Mouse (Mus musculus): Measurements from ENCODE around the gene Faah.

The Faah gene

GRCm38 (mm10) chr4:116017902-116018746 lies at the start of gene Faah:
Gene Faah (minus strand): TSS chr4:116017926.
- DNase-seq (ENCODE audit: low spot score in 2 of 2) = no peak

GRCm38 (mm10) chr4:116063855-116064254 lies 46.1 kb upstream of the Faah start:
- no peak for DNase-seq (ENCODE audit: low spot score in 2 of 2)

GRCm38 (mm10) chr4:116059012-116059726 lies 41.4 kb upstream of the Faah start:
- no peak for DNase-seq (ENCODE audit: low spot score in 2 of 2)

- DNase-seq (ENCODE audit: low spot score in 2 of 2) = no peak
Observed at GRCm38 (mm10) chr4:116057559-116057958, 39.8 kb upstream of the Faah start.

- peak; percentile 75 to 79 for DNase-seq (ENCODE audit: low spot score in 2 of 2)
Observed at GRCm38 (mm10) chr4:116053399-116053961, 35.8 kb upstream of the Faah start, which contains the start of gene Nsun4. Gene Nsun4 (minus strand): TSS chr4:116053876.

- no peak for DNase-seq (ENCODE audit: low spot score in 2 of 2)
Observed at GRCm38 (mm10) chr4:116052526-116053293, 35.0 kb upstream of the Faah start.

GRCm38 (mm10) chr4:116049211-116049610 lies 31.5 kb upstream of the Faah start:
- no peak for DNase-seq (ENCODE audit: low spot score in 2 of 2)

- no peak for DNase-seq (ENCODE audit: low spot score in 2 of 2)
Observed at GRCm38 (mm10) chr4:116048130-116048920, 30.6 kb upstream of the Faah start.

GRCm38 (mm10) chr4:116047681-116048080 lies 30.0 kb upstream of the Faah start:
- no peak for DNase-seq (ENCODE audit: low spot score in 2 of 2)

- no peak for DNase-seq (ENCODE audit: low spot score in 2 of 2)
Observed at GRCm38 (mm10) chr4:116046604-116047003, 28.9 kb upstream of the Faah start.

- no peak for DNase-seq (ENCODE audit: low spot score in 2 of 2)
Observed at GRCm38 (mm10) chr4:116042186-116042585, 24.5 kb upstream of the Faah start.

- no peak for DNase-seq (ENCODE audit: low spot score in 2 of 2)
Observed at GRCm38 (mm10) chr4:116040466-116040865, 22.7 kb upstream of the Faah start.

GRCm38 (mm10) chr4:116033374-116033773 lies 15.6 kb upstream of the Faah start:
- DNase-seq (ENCODE audit: low spot score in 2 of 2) = no peak

- DNase-seq (ENCODE audit: low spot score in 2 of 2) = no peak
Observed at GRCm38 (mm10) chr4:116032906-116033305, 15.2 kb upstream of the Faah start.

- DNase-seq (ENCODE audit: low spot score in 2 of 2) = peak; percentile 57 to 59
Observed at GRCm38 (mm10) chr4:116017300-116017901, 325 bp downstream of the Faah start.

- DNase-seq (ENCODE audit: low spot score in 2 of 2) = no peak
Observed at GRCm38 (mm10) chr4:116016862-116017299, 845 bp downstream of the Faah start.

- DNase-seq (ENCODE audit: low spot score in 2 of 2) = no peak
Observed at GRCm38 (mm10) chr4:116016396-116016795, 1.3 kb downstream of the Faah start.

GRCm38 (mm10) chr4:116015996-116016395 lies 1.7 kb downstream of the Faah start:
- no peak for DNase-seq (ENCODE audit: low spot score in 2 of 2)

- no peak for DNase-seq (ENCODE audit: low spot score in 2 of 2)
Observed at GRCm38 (mm10) chr4:116015502-116015901, 2.2 kb downstream of the Faah start.

- no peak for DNase-seq (ENCODE audit: low spot score in 2 of 2)
Observed at GRCm38 (mm10) chr4:116010186-116010585, 7.5 kb downstream of the Faah start.
